Mouse (Mus musculus): ENCODE results near the gene P2ry4. TPM values are rescaled to one million over a fixed set of nuclear protein-coding genes. Genes with fewer than 3 reads are reported as not detected.

P2ry4 gene
- polyA plus RNA-seq (2015; fragmentation: Illumina TruSeq; extraction: RNeasy Lipid Tissue Mini Kit (QIAGEN cat#74804); ENCODE audit: low read depth, low replicate concordance): not detected

DNA sequence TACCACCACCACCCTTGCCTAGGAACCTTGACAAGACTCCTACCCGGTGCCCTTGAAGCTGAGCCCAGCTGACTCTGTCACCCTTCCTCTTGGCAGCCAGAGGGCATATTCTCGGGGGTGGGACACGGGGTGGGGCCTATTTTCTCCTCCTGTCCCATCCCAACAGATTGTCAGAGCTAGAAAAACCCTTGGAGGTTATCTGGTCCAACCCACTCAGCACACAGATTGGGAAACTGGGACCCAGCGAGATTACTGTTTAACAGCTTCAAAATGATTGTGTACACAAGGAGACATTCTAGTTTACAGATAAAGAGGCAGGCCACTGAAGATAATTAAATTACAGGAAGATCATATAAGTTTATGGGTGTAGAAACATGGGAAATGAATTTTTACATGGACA, at the start of gene P2ry4:
P2ry4 (minus strand) TSS at position 79 of the 400 bp plus-strand sequence.

DNA sequence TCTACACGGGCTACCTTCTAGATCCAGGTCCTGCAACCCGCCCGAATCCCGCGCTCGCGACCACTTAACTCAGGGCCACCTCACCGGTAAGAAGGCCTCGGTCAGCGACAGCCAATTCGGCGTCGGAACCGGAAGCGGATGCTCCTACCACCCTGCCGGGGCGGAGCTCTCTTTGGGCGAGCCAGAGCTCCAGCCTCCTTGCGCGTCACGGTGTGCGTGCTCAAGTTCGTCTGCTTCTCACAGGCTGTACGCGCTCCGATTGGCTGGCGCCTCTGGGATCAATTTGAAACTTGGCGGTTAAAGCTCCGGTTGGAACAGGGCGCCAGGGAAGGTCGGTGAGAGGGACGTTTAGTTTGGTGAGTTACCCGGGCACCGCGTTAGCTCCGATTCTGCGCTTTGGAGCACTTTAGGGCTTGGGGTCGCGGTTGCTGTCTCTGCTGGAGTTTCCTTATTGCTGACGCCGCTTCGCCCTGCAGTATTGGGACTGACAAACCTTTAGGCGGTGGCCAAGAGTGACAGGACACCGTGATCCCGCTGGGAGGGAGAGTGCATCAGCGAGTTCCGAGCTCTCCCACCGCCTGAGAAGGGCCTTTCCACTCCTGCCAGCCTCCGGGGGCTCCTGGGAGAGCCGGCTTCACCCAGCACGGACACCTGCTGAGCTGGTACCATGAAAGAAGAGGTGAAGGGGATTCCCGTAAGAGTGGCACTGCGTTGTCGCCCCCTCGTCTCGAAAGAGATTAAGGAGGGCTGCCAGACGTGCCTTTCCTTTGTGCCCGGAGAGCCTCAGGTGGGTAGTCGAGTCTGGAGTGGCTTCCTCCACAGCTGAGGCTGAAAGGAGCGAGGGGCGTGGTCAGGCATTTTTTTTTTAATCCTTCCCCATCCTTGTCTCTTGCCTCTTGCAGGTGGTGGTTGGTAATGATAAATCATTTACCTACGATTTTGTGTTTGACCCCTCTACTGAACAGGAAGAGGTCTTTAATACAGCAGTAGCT, 31.4 kb upstream of the P2ry4 start, which contains the start of gene Pdzd11:
Pdzd11 (minus strand) TSS at position 767 of the 992 bp plus-strand sequence.

DNA sequence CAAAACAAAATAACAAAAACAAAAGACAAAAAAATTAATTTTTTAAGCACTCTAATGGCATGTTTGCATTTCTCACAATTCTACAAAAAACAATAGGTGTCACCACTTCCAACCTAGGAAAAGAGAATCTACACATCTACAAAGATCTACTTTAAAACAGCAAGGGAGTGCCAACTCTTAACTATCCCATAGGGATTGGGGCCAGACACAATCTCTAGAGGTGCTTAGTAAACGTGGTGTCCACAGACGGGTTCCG, 30.8 kb upstream of the P2ry4 start, which contains the start of gene Kif4:
Kif4 (plus strand) TSS at position 192 of the 256 bp plus-strand sequence.

DNA sequence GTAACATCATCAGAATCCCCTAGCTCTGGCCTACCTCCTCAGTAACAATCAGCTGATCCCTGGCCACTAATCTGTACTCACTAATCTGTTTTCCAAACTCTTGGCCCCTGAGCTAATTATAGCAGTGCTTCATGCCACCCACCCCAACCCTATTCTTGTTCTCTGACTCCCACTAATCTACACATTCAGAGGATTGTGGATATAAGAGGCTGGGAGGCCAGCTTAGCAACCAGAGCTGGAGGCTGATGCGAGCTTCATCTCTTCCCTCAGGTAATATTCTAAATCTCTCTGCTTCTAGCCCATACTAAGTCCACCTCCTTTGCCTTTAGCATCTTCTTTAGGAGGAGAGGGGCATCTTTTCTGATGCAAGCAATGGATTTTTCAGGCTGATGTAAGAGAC, 10.6 kb upstream of the P2ry4 start, which contains the start of gene Arr3:
Arr3 (plus strand) TSS at position 184 of the 400 bp plus-strand sequence.

DNA sequence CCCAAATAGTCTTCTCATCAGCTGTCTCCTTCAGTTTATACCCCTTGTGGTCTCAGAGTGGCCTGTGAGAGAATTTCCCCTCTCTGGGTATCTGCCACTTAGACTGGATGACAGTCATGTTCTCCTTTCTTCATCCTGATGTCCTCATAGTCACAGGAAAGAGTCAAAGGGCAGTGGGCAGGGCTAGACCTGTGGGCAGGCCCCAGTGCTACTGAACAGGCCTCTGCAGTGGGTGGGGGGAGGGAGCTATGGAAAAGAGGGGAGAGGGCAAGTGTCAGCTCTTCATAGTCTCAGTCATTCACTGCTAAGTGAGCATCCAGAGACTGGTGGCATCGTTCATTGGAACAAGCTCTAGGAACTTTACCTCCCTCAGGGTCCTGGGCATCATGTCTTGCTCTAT, 22.7 kb downstream of the P2ry4 start, which contains the start of gene Awat1:
Awat1 (plus strand) TSS at position 301 of the 400 bp plus-strand sequence.

Other genes starting within 250 kb of the P2ry4 start
- not detected for gene Otud6a, start 165.9 kb downstream of the P2ry4 start, polyA plus RNA-seq (2015; fragmentation: Illumina TruSeq; extraction: RNeasy Lipid Tissue Mini Kit (QIAGEN cat#74804); ENCODE audit: low read depth, low replicate concordance)
- gene Awat2, start 152.2 kb downstream of the P2ry4 start, polyA plus RNA-seq (2015; fragmentation: Illumina TruSeq; extraction: RNeasy Lipid Tissue Mini Kit (QIAGEN cat#74804); ENCODE audit: low read depth, low replicate concordance): not detected
- 66.3 TPM for gene Igbp1, start 100.6 kb downstream of the P2ry4 start, polyA plus RNA-seq (2015; fragmentation: Illumina TruSeq; extraction: RNeasy Lipid Tissue Mini Kit (QIAGEN cat#74804); ENCODE audit: low read depth, low replicate concordance)
- 0.59 TPM for gene Dgat2l6, start 70.0 kb downstream of the P2ry4 start, polyA plus RNA-seq (2015; fragmentation: Illumina TruSeq; extraction: RNeasy Lipid Tissue Mini Kit (QIAGEN cat#74804); ENCODE audit: low read depth, low replicate concordance)
- not detected for gene Awat1, start 22.6 kb downstream of the P2ry4 start, polyA plus RNA-seq (2015; fragmentation: Illumina TruSeq; extraction: RNeasy Lipid Tissue Mini Kit (QIAGEN cat#74804); ENCODE audit: low read depth, low replicate concordance)
- 1.4 TPM for gene Arr3, start 10.6 kb upstream of the P2ry4 start, polyA plus RNA-seq (2015; fragmentation: Illumina TruSeq; extraction: RNeasy Lipid Tissue Mini Kit (QIAGEN cat#74804); ENCODE audit: low read depth, low replicate concordance)
- 0.58 TPM for gene Kif4, start 30.9 kb upstream of the P2ry4 start, polyA plus RNA-seq (2015; fragmentation: Illumina TruSeq; extraction: RNeasy Lipid Tissue Mini Kit (QIAGEN cat#74804); ENCODE audit: low read depth, low replicate concordance)
- 74.7 TPM for gene Pdzd11, start 31.7 kb upstream of the P2ry4 start, polyA plus RNA-seq (2015; fragmentation: Illumina TruSeq; extraction: RNeasy Lipid Tissue Mini Kit (QIAGEN cat#74804); ENCODE audit: low read depth, low replicate concordance)
- 10.4 TPM for gene Gdpd2, start 135.0 kb upstream of the P2ry4 start, polyA plus RNA-seq (2015; fragmentation: Illumina TruSeq; extraction: RNeasy Lipid Tissue Mini Kit (QIAGEN cat#74804); ENCODE audit: low read depth, low replicate concordance)
- gene Dlg3, start 172.9 kb upstream of the P2ry4 start, polyA plus RNA-seq (2015; fragmentation: Illumina TruSeq; extraction: RNeasy Lipid Tissue Mini Kit (QIAGEN cat#74804); ENCODE audit: low read depth, low replicate concordance): 93.1 TPM